Comparison of ENCODE assay signal across 7 mouse cellular contexts in genomic region chr6:90604130-90604529, GRCm38 (mm10). TPM values are rescaled to one million over a fixed set of nuclear protein-coding genes. Genes with fewer than 3 reads are reported as not detected.
DNase-seq lines count a peak whose midpoint lies in the region; ATAC-seq and TF ChIP-seq lines count a peak whose summit lies in the region.

No protein-coding gene starts in this region.

- H3K9me3 ChIP-seq in lung, embryonic 16.5 days (ENCODE audit: control insufficient read depth, low read length), result no peaks in the 10 kb centered on the region
- H3K9me3 ChIP-seq in forebrain, postnatal 0 days (ENCODE audit: low read length), result no peaks in the 10 kb centered on the region
- no peaks in the 10 kb centered on the region for H3K9me3 ChIP-seq in liver, embryonic 12.5 days (replicated peaks)

- H3K4me1 ChIP-seq in lung, embryonic 16.5 days (replicated peaks; ENCODE audit: control insufficient read depth, insufficient read depth, low read length), result peaks cover 3% of the 10 kb centered on the region; the same call in 1 of the 2 replicates
- H3K4me1 ChIP-seq in forebrain, postnatal 0 days (ENCODE audit: insufficient read depth), result peaks cover 3% of the 10 kb centered on the region; the same call in 1 of the 2 replicates
- peaks cover 67% of the 10 kb centered on the region for H3K4me1 ChIP-seq in liver, embryonic 12.5 days

- WGBS in lung, embryonic 16.5 days, result 42% methylated on average over 3 of the region's 3 CpGs
- 56% methylated on average over 3 of the region's 3 CpGs for WGBS in forebrain, postnatal 0 days
- WGBS in liver, embryonic 12.5 days (ENCODE audit: insufficient replicate concordance), result 66% methylated on average over 3 of the region's 3 CpGs

- H3K4me3 ChIP-seq in lung, embryonic 16.5 days (ENCODE audit: low read length), result peak overlapping the region; percentile 68
- peak overlapping the region; percentile 49 for H3K4me3 ChIP-seq in forebrain, postnatal 0 days (ENCODE audit: low read depth, low read length)
- peak overlapping the region; percentile 74 for H3K4me3 ChIP-seq in liver, embryonic 12.5 days

- no peak for TF ChIP-seq CTCF in forebrain, postnatal 0 days (IDR thresholded peaks at IDR 0.05; ENCODE audit: low read depth)

- H3K36me3 ChIP-seq in lung, embryonic 16.5 days (ENCODE audit: control insufficient read depth, insufficient read depth, low read length), result no peaks in the 10 kb centered on the region
- H3K36me3 ChIP-seq in forebrain, postnatal 0 days (ENCODE audit: insufficient read depth), result no peaks in the 10 kb centered on the region
- no peaks in the 10 kb centered on the region for H3K36me3 ChIP-seq in liver, embryonic 12.5 days

- DNase-seq in lung, postnatal 4 days, result no peak
- no peak for DNase-seq in forebrain, postnatal 0 days
- peak; percentile 36 for DNase-seq in thymus, postnatal 25 days
- DNase-seq in left cerebral cortex, adult 18-20 months (ENCODE audit: low spot score in 2 of 2), result no peak
- no peak for DNase-seq in kidney, postnatal 25 days

- H3K4me2 ChIP-seq in lung, embryonic 16.5 days (ENCODE audit: low read depth, low read length), result peak overlapping the region; percentile 87
- H3K4me2 ChIP-seq in forebrain, postnatal 0 days (ENCODE audit: low read depth), result peak overlapping the region; percentile 83
- peak overlapping the region; percentile 91 for H3K4me2 ChIP-seq in liver, embryonic 12.5 days

- 0 out of 2 replicates have a peak, but pooled peaks have one; percentile 0 for ATAC-seq in lung, embryonic 16.5 days (ENCODE audit: low read depth)
- peak; percentile 4; the same call in 1 of the 2 replicates for ATAC-seq in forebrain, postnatal 0 days
- ATAC-seq in liver, embryonic 12.5 days, result no peak

- no peaks in the 10 kb centered on the region for H3K27me3 ChIP-seq in lung, embryonic 16.5 days (ENCODE audit: control insufficient read depth, insufficient read depth, low read depth, low read length)
- no peaks in the 10 kb centered on the region for H3K27me3 ChIP-seq in forebrain, postnatal 0 days (ENCODE audit: insufficient read depth, low read length)
- 0 out of 2 replicates have a peak, but pooled peaks cover under 1% of the 10 kb centered on the region for H3K27me3 ChIP-seq in liver, embryonic 12.5 days (replicated peaks)

- H3K27ac ChIP-seq in lung, embryonic 16.5 days (ENCODE audit: low read length), result no peak overlapping the region
- H3K27ac ChIP-seq in forebrain, postnatal 0 days (ENCODE audit: low read depth, low read length), result no peak overlapping the region
- no peak overlapping the region for H3K27ac ChIP-seq in liver, embryonic 12.5 days

- peak overlapping the region; percentile 84 for H3K9ac ChIP-seq in lung, embryonic 16.5 days (ENCODE audit: low read length)
- no peak overlapping the region; the same call in 1 of the 2 replicates for H3K9ac ChIP-seq in forebrain, postnatal 0 days
- peak overlapping the region; percentile 74; the same call in 1 of the 2 replicates for H3K9ac ChIP-seq in liver, embryonic 12.5 days

RNA-seq across cellular contexts. Expression of gene Slc41a3, which starts 0.4 kb away (rescaled TPM):
- 7.7 and 9.4 TPM in 2 replicates for polyA plus RNA-seq in lung, embryonic 16.5 days (2015; fragmentation: Nextera tagmentation; extraction: Ambion mirVana)
- 4.7 and 7.9 TPM in 2 replicates for total RNA-seq in forebrain, postnatal 0 days (2014; rRNA removed)
- 5.1 and 9.4 TPM in 2 replicates for polyA plus RNA-seq in forebrain, postnatal 0 days (2015; fragmentation: Nextera tagmentation; extraction: Ambion mirVana)
- polyA plus RNA-seq in liver, embryonic 12.5 days (2016; fragmentation: Nextera tagmentation; extraction: Ambion mirVana), result 39.7 and 42.4 TPM in 2 replicates
- total RNA-seq in left cerebral cortex, adult 18-20 months (2021), result 1 to 10 TPM; 4.4 to 5.0 TPM
